ENCODE assay signal across 14 mouse cellular contexts in genomic region chr15:9489417-9490118, GRCm38 (mm10). TPM values are rescaled to one million over a fixed set of nuclear protein-coding genes. Genes with fewer than 3 reads are reported as not detected.
"Had no signal": no experiment of that assay in that cellular context is flagged by ENCODE, and none has a peak within 500 bp of the region (broad histone marks: within the 10 kb centered on the region; RNA-seq: fewer than 3 reads in every experiment).

No protein-coding gene starts in this region.

- H3K4me1 ChIP-seq: limb, embryonic 12.5 days; lung, embryonic 15.5 days; neural tube, embryonic 15.5 days had no signal

- DNase-seq: kidney, adult 18-20 months; kidney, postnatal 10 days; kidney, postnatal 4 days; lung, postnatal 14 days; midbrain, embryonic 14.5 days; thymus, postnatal 4 days had no signal

- H3K9ac ChIP-seq: limb, embryonic 12.5 days; lung, embryonic 15.5 days; neural tube, embryonic 15.5 days had no signal

- H3K27me3 ChIP-seq: limb, embryonic 12.5 days; lung, embryonic 15.5 days; neural tube, embryonic 15.5 days had no signal

- H3K4me2 ChIP-seq: limb, embryonic 12.5 days; lung, embryonic 15.5 days; neural tube, embryonic 15.5 days had no signal

- H3K36me3 ChIP-seq: limb, embryonic 12.5 days; lung, embryonic 15.5 days; neural tube, embryonic 15.5 days had no signal

- H3K4me3 ChIP-seq: layer of hippocampus, adult 2 months; limb, embryonic 12.5 days; lung, embryonic 15.5 days; myocyte; neural tube, embryonic 15.5 days had no signal

- H3K9me3 ChIP-seq: limb, embryonic 12.5 days; lung, embryonic 15.5 days; neural tube, embryonic 15.5 days had no signal

- H3K27ac ChIP-seq: layer of hippocampus, adult 2 months; limb, embryonic 12.5 days; lung, embryonic 15.5 days; macrophage; neural tube, embryonic 15.5 days had no signal

RNA-seq across cellular contexts. Expression of gene Il7r, which starts 40.4 kb away (rescaled TPM):
- polyA plus RNA-seq: kidney, embryonic 14.5 days; midbrain, embryonic 14.5 days; myocyte had no signal

RNA-seq across cellular contexts. Expression of gene Capsl, which starts 53.7 kb away (rescaled TPM):
- polyA plus RNA-seq: liver, adult 2 months; myocyte had no signal
